Mouse (Mus musculus): ENCODE measurements around the gene Supt3. TPM values are rescaled to one million over a fixed set of nuclear protein-coding genes. Genes with fewer than 3 reads are reported as not detected.
A peak's percentile ranks its signal among the peaks of the same experiment; 100 is the strongest.

Supt3 gene
- polyA plus RNA-seq, 1 experiment from 2014 or later: 20.4 TPM

- peaks cover 27% of the 10 kb centered on the region for H3K4me1 ChIP-seq (replicated peaks; ENCODE audit: control insufficient read depth, insufficient read depth, low read length)
- H3K4me3 ChIP-seq (ENCODE audit: low read length): peak overlapping the region; percentile 26
- 5% methylated on average over 16 of the region's 22 CpGs for WGBS
- peaks cover 59% of the 10 kb centered on the region for H3K27me3 ChIP-seq (ENCODE audit: control insufficient read depth, insufficient read depth, low read depth, low read length)
- no peak for ATAC-seq (ENCODE audit: low read depth)
- H3K27ac ChIP-seq (ENCODE audit: low read length): no peak overlapping the region
- H3K9ac ChIP-seq (ENCODE audit: low read length): no peak overlapping the region
- no peaks in the 10 kb centered on the region for H3K9me3 ChIP-seq (ENCODE audit: control insufficient read depth, low read length)
- no peaks in the 10 kb centered on the region for H3K36me3 ChIP-seq (ENCODE audit: control insufficient read depth, insufficient read depth, low read length)
- peak overlapping the region; percentile 49 for H3K4me2 ChIP-seq (ENCODE audit: low read depth, low read length)
Observed at GRCm38 (mm10) chr17:44738121-44738637, 38.8 kb upstream of the Supt3 start.

GRCm38 (mm10) chr17:44742246-44742645, 34.7 kb upstream of the Supt3 start:
- no peak overlapping the region for H3K9ac ChIP-seq (ENCODE audit: low read length)
- peaks cover 30% of the 10 kb centered on the region for H3K27me3 ChIP-seq (ENCODE audit: control insufficient read depth, insufficient read depth, low read depth, low read length)
- no peaks in the 10 kb centered on the region; the same call in 1 of the 2 replicates for H3K9me3 ChIP-seq (ENCODE audit: control insufficient read depth, low read length)
- H3K4me3 ChIP-seq (ENCODE audit: low read length): no peak overlapping the region
- H3K4me1 ChIP-seq (replicated peaks; ENCODE audit: control insufficient read depth, insufficient read depth, low read length): peaks cover 10% of the 10 kb centered on the region; the same call in 1 of the 2 replicates
- no peak overlapping the region for H3K27ac ChIP-seq (ENCODE audit: low read length)
- ATAC-seq (ENCODE audit: low read depth): no peak
- no peak overlapping the region for H3K4me2 ChIP-seq (ENCODE audit: low read depth, low read length)
- no peaks in the 10 kb centered on the region for H3K36me3 ChIP-seq (ENCODE audit: control insufficient read depth, insufficient read depth, low read length)
- WGBS: 84% methylated on average over 9 of the region's 9 CpGs

GRCm38 (mm10) chr17:44743780-44744179, 33.2 kb upstream of the Supt3 start:
- 51% methylated on average over 3 of the region's 3 CpGs for WGBS
- Histone ChIP-seq H3K9ac (ENCODE audit: low read length) (no peak overlapping the region), H3K4me2 (ENCODE audit: low read depth, low read length) (no peak overlapping the region), H3K36me3 (ENCODE audit: control insufficient read depth, insufficient read depth, low read length) (no peaks in the 10 kb centered on the region), H3K27ac (ENCODE audit: low read length) (no peak overlapping the region), H3K27me3 (ENCODE audit: control insufficient read depth, insufficient read depth, low read depth, low read length) (peaks cover 15% of the 10 kb centered on the region), H3K4me1 (replicated peaks; ENCODE audit: control insufficient read depth, insufficient read depth, low read length) (no peaks in the 10 kb centered on the region), H3K9me3 (ENCODE audit: control insufficient read depth, low read length) (no peaks in the 10 kb centered on the region; the same call in 1 of the 2 replicates), H3K4me3 (ENCODE audit: low read length) (no peak overlapping the region)
- no peak for ATAC-seq (ENCODE audit: low read depth)

- H3K9ac ChIP-seq (ENCODE audit: low read length): no peak overlapping the region
- H3K4me1 ChIP-seq (replicated peaks; ENCODE audit: control insufficient read depth, insufficient read depth, low read length): no peaks in the 10 kb centered on the region
- ATAC-seq (ENCODE audit: low read depth): no peak
- no peak overlapping the region for H3K4me2 ChIP-seq (ENCODE audit: low read depth, low read length)
- peaks cover 4% of the 10 kb centered on the region; the same call in 1 of the 2 replicates for H3K27me3 ChIP-seq (ENCODE audit: control insufficient read depth, insufficient read depth, low read depth, low read length)
- H3K9me3 ChIP-seq (ENCODE audit: control insufficient read depth, low read length): no peaks in the 10 kb centered on the region; the same call in 1 of the 2 replicates
- no peaks in the 10 kb centered on the region for H3K36me3 ChIP-seq (ENCODE audit: control insufficient read depth, insufficient read depth, low read length)
- 74% methylated on average over 8 of the region's 8 CpGs for WGBS
- H3K4me3 ChIP-seq (ENCODE audit: low read length): no peak overlapping the region
- no peak overlapping the region for H3K27ac ChIP-seq (ENCODE audit: low read length)
Observed at GRCm38 (mm10) chr17:44745378-44745777, 31.6 kb upstream of the Supt3 start.

- no peaks in the 10 kb centered on the region for H3K4me1 ChIP-seq (replicated peaks; ENCODE audit: control insufficient read depth, insufficient read depth, low read length)
- no peaks in the 10 kb centered on the region for H3K36me3 ChIP-seq (ENCODE audit: control insufficient read depth, insufficient read depth, low read length)
- no peaks in the 10 kb centered on the region for H3K9me3 ChIP-seq (ENCODE audit: control insufficient read depth, low read length)
- no peak for ATAC-seq (ENCODE audit: low read depth)
- no peak overlapping the region for H3K9ac ChIP-seq (ENCODE audit: low read length)
- no peak overlapping the region for H3K4me3 ChIP-seq (ENCODE audit: low read length)
- no peak overlapping the region for H3K4me2 ChIP-seq (ENCODE audit: low read depth, low read length)
- H3K27ac ChIP-seq (ENCODE audit: low read length): no peak overlapping the region
- no peaks in the 10 kb centered on the region for H3K27me3 ChIP-seq (ENCODE audit: control insufficient read depth, insufficient read depth, low read depth, low read length)
- 77% methylated on average over 11 of the region's 11 CpGs for WGBS
Observed at GRCm38 (mm10) chr17:44766318-44766717, 10.6 kb upstream of the Supt3 start.

- Histone ChIP-seq H3K4me1 (replicated peaks; ENCODE audit: control insufficient read depth, insufficient read depth, low read length) (no peaks in the 10 kb centered on the region), H3K4me2 (ENCODE audit: low read depth, low read length) (no peak overlapping the region), H3K36me3 (ENCODE audit: control insufficient read depth, insufficient read depth, low read length) (no peaks in the 10 kb centered on the region), H3K27me3 (ENCODE audit: control insufficient read depth, insufficient read depth, low read depth, low read length) (no peaks in the 10 kb centered on the region), H3K27ac (ENCODE audit: low read length) (0 out of 2 replicates have a peak overlapping the region, but pooled peaks have one; percentile 9), H3K4me3 (ENCODE audit: low read length) (no peak overlapping the region), H3K9me3 (ENCODE audit: control insufficient read depth, low read length) (no peaks in the 10 kb centered on the region), H3K9ac (ENCODE audit: low read length) (no peak overlapping the region)
- WGBS: 48% methylated on average over 2 of the region's 2 CpGs
- ATAC-seq (ENCODE audit: low read depth): no peak
Observed at GRCm38 (mm10) chr17:44766975-44767374, 10.0 kb upstream of the Supt3 start.

GRCm38 (mm10) chr17:44767375-44767774, 9.6 kb upstream of the Supt3 start:
- H3K9me3 ChIP-seq (ENCODE audit: control insufficient read depth, low read length): no peaks in the 10 kb centered on the region
- ATAC-seq (ENCODE audit: low read depth): peak; percentile 49; the same call in 1 of the 2 replicates
- 65% methylated on average over 1 of the region's 1 CpGs for WGBS

GRCm38 (mm10) chr17:44768522-44768921, 8.4 kb upstream of the Supt3 start:
- WGBS: 54% methylated on average over 5 of the region's 5 CpGs

More at GRCm38 (mm10) chr17:44767375-44767774, 9.6 kb upstream of the Supt3 start:
- Histone ChIP-seq H3K9ac (ENCODE audit: low read length) (no peak overlapping the region), H3K4me1 (replicated peaks; ENCODE audit: control insufficient read depth, insufficient read depth, low read length) (no peaks in the 10 kb centered on the region), H3K27ac (ENCODE audit: low read length) (no peak overlapping the region; the same call in 1 of the 2 replicates), H3K27me3 (ENCODE audit: control insufficient read depth, insufficient read depth, low read depth, low read length) (no peaks in the 10 kb centered on the region), H3K36me3 (ENCODE audit: control insufficient read depth, insufficient read depth, low read length) (no peaks in the 10 kb centered on the region), H3K4me3 (ENCODE audit: low read length) (no peak overlapping the region), H3K4me2 (ENCODE audit: low read depth, low read length) (no peak overlapping the region)

GRCm38 (mm10) chr17:44770871-44771270, 6.1 kb upstream of the Supt3 start:
- no peak overlapping the region for H3K9ac ChIP-seq (ENCODE audit: low read length)
- no peak overlapping the region for H3K4me3 ChIP-seq (ENCODE audit: low read length)
- 78% methylated on average over 2 of the region's 2 CpGs for WGBS
- H3K4me2 ChIP-seq (ENCODE audit: low read depth, low read length): no peak overlapping the region
- no peak overlapping the region for H3K27ac ChIP-seq (ENCODE audit: low read length)
- H3K36me3 ChIP-seq (ENCODE audit: control insufficient read depth, insufficient read depth, low read length): no peaks in the 10 kb centered on the region
- H3K9me3 ChIP-seq (ENCODE audit: control insufficient read depth, low read length): no peaks in the 10 kb centered on the region
- H3K27me3 ChIP-seq (ENCODE audit: control insufficient read depth, insufficient read depth, low read depth, low read length): no peaks in the 10 kb centered on the region
- ATAC-seq (ENCODE audit: low read depth): no peak
- H3K4me1 ChIP-seq (replicated peaks; ENCODE audit: control insufficient read depth, insufficient read depth, low read length): no peaks in the 10 kb centered on the region

More at GRCm38 (mm10) chr17:44768522-44768921, 8.4 kb upstream of the Supt3 start:
- H3K4me2 ChIP-seq (ENCODE audit: low read depth, low read length): no peak overlapping the region
- no peaks in the 10 kb centered on the region for H3K9me3 ChIP-seq (ENCODE audit: control insufficient read depth, low read length)
- no peak for ATAC-seq (ENCODE audit: low read depth)
- no peak overlapping the region for H3K4me3 ChIP-seq (ENCODE audit: low read length)
- no peaks in the 10 kb centered on the region for H3K27me3 ChIP-seq (ENCODE audit: control insufficient read depth, insufficient read depth, low read depth, low read length)
- no peak overlapping the region for H3K27ac ChIP-seq (ENCODE audit: low read length)
- H3K9ac ChIP-seq (ENCODE audit: low read length): no peak overlapping the region
- H3K4me1 ChIP-seq (replicated peaks; ENCODE audit: control insufficient read depth, insufficient read depth, low read length): no peaks in the 10 kb centered on the region
- no peaks in the 10 kb centered on the region for H3K36me3 ChIP-seq (ENCODE audit: control insufficient read depth, insufficient read depth, low read length)

Measured in lung, embryonic 16.5 days (tissue).